Mouse (Mus musculus) E14TG2a.4 (cell line): ENCODE results near the gene Myh7.

Experiments
- CTCF ChIP-seq: conservative IDR thresholded peaks from 2 replicates; pipeline ENCODE4 v1.5.1; 2014; ENCODE audit warnings: low read length
- NANOG ChIP-seq: IDR thresholded peaks from 2 replicates; pipeline ENCODE4 v1.6.1; 2014; ENCODE audit warnings: borderline replicate concordance, low read length, mixed read lengths

DNA sequence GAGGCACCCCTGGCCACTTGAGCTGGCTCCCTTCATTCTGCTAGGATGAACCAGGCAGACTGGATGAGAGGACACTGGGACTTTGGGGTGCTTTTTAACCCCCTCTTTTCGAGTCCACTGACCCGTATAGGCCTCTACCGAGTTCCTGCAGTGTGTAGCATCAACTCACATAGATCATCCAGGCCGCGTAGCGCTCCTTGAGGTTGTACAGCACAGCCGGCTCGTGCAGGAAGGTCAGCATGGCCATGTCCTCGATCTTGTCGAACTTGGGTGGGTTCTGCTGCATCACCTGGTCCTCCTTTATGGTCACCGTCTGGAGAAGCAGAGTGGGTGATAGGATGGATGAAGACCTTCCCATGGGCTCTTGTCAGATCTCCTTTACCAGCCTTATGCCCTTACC, 30.7 kb downstream of the Myh7 start:
- TF ChIP-seq CTCF, result no peak
- TF ChIP-seq NANOG, result no peak
